Mouse (Mus musculus) natural killer cell, adult 2 months (primary cell): ENCODE data around the gene Scamp4.

Experiments used
- DNase-seq, 2 experiments: peaks; one replicate each; pipeline ENCODE4 v3.0.0; 2022; ENCODE audit warnings: low spot score in 2 of 2

Scamp4 gene

GRCm38 (mm10) chr10:80653156-80653720 is 50.6 kb downstream of the Scamp4 start:
- DNase-seq: no peak

DNA sequence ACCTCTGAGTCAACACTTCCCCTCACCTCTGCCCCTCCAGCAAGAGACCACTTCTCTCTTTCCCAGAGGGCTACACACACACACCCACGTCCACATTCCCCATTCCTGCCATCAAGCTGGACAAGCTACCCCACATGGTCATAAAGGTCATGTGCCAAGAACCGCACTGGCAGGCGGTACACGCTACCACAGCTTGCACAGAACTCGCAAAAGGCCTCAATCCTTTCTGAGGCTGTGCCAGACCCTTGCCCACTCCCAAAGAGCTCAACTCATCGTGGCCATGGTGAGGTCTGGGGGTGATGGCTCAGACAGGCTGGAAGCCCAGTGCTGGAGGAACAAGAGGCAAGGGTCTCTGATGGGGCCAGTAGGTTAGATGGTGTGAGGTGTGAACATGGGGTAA is 52.2 kb downstream of the Scamp4 start:
- DNase-seq: no peak

- DNase-seq: no peak
These were observed 52.9 kb downstream of the Scamp4 start for GRCm38 (mm10) chr10:80655406-80656129.

- DNase-seq: peak; percentile 91 to 93
These were observed 53.6 kb downstream of the Scamp4 start for GRCm38 (mm10) chr10:80656130-80656862.

GRCm38 (mm10) chr10:80656863-80657623 is 54.4 kb downstream of the Scamp4 start, which contains the start of gene Btbd2:
Gene Btbd2 (minus strand): TSS chr10:80657071.
- no peak for DNase-seq

DNA sequence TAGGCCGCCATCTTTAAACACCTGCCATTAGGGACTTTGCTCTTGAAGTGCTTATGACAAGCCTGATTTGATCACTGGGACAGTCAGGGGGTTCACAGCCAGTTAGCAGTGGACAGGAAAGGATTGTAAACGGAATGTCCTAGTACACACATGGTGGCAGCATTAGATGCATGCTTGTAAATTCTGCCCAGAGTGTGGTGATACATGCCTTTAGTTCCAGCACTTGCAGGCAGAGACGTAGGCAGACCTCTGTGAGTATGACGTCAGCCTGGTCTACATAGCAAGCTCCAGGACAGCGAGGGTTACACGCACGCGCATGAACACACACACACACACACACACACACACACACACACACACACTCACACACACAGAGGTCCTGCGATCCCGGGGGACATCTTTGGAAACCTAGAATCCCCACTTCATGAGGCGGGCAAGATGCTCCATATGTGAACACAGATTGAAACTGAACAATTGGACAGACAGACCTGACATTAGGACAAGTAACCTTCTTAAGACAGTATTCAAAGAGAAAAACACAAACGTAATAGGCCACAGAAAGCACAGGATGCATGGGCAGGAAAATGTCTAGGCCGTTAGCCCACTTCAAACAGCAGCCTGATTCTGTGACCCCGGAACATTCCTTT is 55.6 kb downstream of the Scamp4 start:
- DNase-seq: peak in 1 of 2 experiments; percentile 35

GRCm38 (mm10) chr10:80658841-80659202 is 56.1 kb downstream of the Scamp4 start:
- DNase-seq: peak in 1 of 2 experiments; percentile 49

- peak in 1 of 2 experiments; percentile 73 for DNase-seq
These were observed 56.5 kb downstream of the Scamp4 start for GRCm38 (mm10) chr10:80659213-80659612.

DNA sequence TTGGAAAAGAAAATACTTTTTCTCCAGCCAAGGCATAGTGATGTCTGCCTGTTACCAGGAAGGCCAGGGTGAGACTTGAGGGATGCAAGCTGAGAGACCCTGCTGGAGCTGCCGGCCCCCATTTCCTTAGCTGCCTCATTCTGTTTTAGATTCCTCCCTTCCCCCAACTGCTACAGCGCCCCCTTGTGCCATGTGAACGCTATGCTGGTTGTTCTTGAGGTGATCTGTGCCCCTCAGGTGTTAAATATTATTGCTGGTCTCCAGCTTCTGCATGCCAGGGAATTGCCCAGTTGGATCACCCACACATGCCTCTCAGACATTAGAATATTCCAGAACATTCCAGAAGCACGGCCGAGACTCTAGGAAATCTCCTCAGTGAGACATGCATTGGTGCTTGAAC is 58.5 kb downstream of the Scamp4 start:
- DNase-seq: peak; percentile 65 to 83

GRCm38 (mm10) chr10:80663485-80664196 is 61.0 kb downstream of the Scamp4 start:
- DNase-seq: no peak

DNA sequence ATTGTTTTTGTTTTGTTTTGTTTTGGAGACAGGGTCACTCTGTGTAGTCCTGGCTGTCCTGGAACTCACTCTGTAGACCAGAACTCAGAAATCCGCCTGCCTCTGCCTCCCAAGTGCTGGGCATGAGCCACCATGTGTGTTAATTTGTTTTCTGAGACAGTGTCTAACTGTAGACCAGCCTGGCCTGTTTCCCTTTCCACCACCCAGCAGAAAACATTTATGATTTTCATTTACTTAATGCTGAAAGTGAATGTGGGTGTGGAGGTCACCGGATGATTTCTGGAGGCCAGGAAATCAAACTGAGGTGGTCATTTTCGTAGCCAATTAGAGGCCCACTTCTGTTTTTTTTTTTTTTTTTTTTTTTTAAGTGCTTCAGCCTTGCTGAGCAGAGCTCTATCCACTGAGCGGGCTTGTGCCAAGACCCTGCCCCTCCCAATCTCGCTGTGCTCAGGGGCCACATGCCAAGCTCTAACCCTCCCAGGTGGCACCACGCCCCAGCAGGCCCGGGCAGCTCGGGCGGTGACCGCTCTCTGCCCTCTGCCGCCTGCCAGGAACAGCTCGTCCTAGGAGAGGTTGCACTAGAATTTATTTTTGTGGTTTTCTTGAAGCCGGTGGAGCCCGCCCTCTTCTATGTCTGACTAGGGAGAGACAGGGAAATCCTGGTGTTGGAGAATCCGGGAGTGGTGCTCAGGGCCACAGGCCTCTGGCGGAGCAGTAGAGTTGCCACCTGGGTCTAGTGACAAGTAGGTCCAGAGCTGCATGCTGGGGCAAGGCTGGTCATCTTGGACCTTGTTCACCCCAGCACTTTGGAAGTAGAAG is 61.7 kb downstream of the Scamp4 start:
- peak in 1 of 2 experiments; percentile 42 for DNase-seq

DNA sequence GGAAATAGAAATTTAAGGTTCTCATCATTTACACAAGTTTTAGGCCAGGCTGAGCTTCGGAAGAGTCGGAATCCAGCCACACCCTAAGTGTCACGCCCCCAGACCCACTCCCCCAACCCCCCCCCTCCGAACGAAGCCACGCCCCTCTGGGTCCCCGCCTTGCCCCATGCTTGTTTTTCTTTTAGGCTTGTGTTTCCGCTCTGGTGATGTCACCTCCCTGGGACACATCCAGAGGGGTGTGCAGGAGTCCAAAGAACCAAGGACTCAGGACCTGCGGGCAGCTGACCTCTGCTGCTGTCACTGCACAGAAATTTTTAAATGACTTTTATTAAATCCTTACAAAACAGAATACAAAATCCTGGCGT is 62.3 kb downstream of the Scamp4 start:
- no peak for DNase-seq
